Mouse (Mus musculus): Measurements from ENCODE around the gene Caskin1.
A peak's percentile ranks its signal among the peaks of the same experiment; 100 is the strongest.

Caskin1 gene

DNA sequence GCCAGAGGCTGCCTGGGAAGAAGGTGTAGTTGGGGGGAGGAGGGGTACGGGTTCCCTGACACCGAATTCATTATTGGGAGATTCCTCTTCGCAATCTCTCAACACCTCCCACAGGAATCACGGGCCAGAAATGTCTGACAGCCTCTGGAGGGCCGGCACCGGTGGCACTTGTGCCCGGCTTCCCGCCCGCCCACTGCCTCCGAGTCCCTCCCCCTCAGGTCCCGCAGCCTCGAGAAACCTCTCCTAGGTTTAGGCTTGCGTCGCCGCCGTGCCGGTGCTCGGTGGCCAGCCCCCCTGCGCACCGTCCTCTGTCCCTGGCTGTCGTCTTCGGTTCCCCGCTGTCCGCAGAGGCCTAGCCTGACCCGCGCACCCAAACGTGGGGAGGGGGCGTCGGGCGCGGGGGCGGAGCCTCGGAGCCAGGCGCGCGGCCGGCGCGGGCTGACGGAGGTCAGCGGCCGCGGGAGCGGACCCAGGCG lies at the start of gene Caskin1:
Gene Caskin1, plus strand, starts transcription at position 416 of the 476 bp plus-strand sequence.
- peak; percentile 35 for DNase-seq (ENCODE audit: low read depth, low spot score)

DNA sequence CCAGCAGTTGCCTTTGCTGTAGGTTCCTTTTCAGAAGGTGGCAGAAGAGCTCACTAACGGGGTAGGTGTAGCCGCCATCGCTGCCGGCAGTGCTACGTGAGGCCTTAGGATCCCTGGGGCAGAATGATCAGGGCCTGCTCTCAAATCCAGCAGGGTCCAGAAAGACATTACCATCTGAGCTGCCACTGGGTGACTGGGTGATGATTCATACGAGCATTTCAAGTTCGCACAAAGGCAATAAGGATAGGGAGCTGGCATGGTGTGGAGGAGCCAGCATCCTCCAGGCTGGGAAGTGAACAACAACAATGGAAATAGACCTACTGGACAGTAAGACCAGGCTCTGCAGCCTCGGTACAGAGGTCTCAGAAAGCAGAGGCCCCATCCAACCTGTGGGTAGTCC lies 48.0 kb upstream of the Caskin1 start:
- no peak for DNase-seq (ENCODE audit: low read depth, low spot score)

DNA sequence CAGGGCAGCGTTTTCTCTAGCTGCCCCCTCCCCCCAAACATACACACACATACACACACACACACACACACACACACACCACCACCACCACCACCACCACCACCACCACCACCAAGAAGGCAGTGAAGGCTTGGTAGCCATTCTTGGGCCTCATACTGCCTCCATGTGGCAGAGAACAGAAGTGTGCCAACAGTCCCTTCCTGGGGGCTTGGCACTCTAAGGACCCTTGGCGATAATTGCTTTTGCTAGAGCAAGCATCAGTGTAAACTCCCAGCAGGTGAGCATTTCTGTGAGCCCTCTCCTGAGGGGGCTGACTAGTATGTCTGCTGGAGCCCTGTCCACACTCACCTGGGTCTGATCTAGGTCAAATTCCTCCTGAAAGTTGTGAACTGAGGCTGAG lies 47.3 kb upstream of the Caskin1 start:
- peak; percentile 28 for DNase-seq (ENCODE audit: low read depth, low spot score)

- no peak for DNase-seq (ENCODE audit: low read depth, low spot score)
These were observed 46.3 kb upstream of the Caskin1 start for GRCm38 (mm10) chr17:24442107-24442506.

- no peak for DNase-seq (ENCODE audit: low read depth, low spot score)
These were observed 45.7 kb upstream of the Caskin1 start, which contains the start of gene Dnase1l2 for GRCm38 (mm10) chr17:24442632-24443155. TSS of gene Dnase1l2 (minus strand) at chr17:24443105.

DNA sequence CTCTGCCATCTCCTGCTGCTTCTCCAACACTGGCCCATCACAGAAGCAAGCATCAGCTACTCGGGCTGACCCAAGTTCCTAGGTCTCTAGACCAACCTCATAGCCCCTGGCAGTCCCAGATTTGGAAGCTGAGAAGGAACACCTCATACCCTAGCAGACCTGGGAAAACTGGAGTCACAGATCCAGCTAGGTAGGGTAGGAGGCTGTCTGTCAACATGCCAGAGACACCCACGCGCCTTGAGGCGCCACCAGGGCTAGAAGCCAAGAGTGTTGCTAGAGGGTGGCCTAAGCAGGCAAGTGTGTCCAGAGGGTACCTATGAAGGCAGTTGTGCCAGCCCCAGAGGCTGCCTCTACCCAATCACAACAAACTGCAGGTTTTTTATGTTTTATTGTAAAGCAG lies 45.0 kb upstream of the Caskin1 start:
- no peak for DNase-seq (ENCODE audit: low read depth, low spot score)

DNA sequence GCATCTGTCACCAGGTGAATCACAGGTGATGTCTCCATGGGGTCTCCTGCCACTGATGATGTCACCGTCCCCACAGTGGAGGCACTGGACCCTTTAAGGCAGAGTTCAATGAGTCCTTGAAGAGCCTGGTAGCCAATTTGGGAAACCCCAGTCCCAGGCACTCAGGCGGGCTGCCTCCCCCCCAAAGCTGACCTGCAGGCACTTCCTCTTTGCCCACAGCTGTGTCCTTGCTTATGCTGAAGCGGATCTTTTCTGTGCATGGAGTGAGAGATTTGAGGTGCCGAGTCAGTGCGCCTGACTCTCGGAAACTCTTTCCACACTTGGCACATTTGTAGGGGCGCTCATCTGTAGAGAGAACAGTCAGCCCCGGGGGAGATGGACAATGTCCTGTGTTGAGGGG lies 41.8 kb upstream of the Caskin1 start:
- no peak for DNase-seq (ENCODE audit: low read depth, low spot score)

- DNase-seq (ENCODE audit: low read depth, low spot score): no peak
These were observed 38.9 kb upstream of the Caskin1 start for GRCm38 (mm10) chr17:24449507-24449906.

DNA sequence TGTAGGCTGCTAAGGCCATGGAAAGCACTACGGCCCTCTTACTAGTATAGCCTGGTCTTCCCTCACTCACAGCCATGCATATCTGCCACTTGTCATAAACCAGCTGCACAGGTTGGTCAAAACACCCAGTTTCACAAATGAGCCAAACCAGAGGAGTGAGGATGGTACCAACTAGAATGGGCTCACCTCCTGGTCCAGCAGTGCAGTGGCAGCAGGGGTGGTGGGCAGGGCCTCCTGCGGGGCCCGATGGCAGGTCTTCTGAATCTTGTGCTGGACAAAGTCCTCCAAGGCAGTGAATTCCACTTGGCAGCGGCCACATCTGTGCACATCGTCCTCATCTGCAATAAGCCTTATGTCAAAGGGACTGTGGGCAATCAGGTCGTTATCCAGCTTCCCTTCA lies 37.2 kb upstream of the Caskin1 start:
- no peak for DNase-seq (ENCODE audit: low read depth, low spot score)

DNA sequence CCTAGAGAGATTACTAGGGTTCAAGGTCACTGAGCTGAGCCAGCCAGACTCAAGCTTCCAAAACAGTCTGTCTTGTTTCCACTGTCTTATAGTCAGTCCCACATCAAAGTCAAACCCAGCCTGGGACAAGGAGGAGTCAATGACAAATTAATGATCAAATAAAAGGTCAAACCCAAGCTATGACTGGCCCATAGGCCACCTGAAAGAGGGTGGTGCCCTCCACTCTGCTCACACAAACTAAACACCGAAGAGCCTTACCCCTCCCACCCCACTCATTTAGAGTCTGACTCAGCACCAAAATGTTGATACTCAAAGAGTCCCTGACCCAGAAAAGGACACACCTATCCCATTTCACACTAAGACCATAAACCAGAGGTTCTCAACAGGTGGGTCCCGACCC lies 35.0 kb upstream of the Caskin1 start:
- peak; percentile 44 for DNase-seq (ENCODE audit: low read depth, low spot score)

- DNase-seq (ENCODE audit: low read depth, low spot score): peak; percentile 76
These were observed 34.1 kb upstream of the Caskin1 start for GRCm38 (mm10) chr17:24454218-24454755.

DNA sequence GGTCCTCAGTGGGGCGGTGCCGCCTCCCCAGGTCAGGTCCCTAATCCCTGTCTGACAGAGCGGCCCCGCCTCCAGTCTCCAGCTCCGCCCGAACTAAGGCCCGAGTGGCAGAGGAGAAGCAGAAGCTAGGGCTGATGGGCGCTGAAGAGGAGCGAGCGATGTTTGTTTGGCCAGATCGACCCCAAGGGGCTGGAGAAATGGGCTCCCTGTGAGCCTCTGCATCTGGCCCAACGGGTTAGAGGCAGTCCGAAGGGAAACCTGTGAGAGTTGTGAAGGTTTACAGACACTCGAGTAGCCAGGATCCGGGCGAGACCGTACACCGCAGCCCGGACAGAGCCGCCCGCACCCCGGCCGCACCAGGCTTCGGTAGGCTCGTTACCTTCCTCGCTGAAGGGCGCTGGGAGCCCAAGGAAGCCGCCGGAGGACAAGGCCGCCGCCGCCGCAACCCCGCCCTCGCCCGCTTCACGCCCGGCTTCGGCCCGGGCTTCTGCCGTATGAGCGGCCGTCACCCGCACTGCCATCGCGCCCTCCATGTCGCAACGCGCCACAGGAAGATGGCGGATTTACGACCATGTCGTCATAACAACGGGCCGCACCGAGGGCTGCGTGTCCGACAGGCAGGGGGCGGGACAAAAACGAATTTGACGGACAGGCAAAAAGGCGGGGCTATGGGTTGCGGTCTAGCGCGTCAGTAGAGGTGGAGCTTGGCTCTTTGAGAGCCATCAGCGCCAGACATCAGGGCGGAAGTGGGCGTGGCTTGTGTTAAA lies 33.5 kb upstream of the Caskin1 start:
- DNase-seq (ENCODE audit: low read depth, low spot score): peak; percentile 100

DNA sequence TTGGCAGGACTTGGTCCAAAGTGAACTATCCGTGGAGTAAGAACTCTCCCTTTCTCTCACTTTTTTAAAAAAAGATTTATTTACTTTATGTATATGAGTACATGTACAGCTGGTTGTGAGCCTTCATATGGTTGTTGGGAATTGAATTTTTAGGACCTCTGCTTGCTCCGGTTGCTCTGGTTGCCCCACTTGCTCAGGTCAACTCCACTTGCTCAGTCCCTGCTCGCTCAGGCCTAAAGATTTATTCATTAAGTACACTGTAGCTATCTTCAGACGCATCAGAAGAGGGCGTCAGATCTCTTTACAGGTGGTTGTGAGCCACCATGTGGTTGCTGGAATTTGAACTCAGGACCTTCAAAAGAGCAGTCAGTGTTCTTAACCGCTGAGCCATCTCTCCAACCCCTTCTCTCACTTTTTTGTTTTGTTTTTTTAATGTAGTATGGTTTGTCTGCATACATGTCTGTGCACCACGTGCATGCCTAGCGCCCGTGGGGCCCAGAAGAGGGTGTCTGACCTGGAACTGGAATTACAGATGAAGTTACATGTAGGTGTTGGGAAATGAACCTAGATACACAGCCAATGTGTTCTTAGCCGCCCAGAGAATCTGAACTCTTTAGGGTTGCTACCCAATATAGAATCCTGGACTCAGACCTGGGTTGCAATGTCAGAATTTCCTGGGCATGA lies 32.7 kb upstream of the Caskin1 start:
- DNase-seq (ENCODE audit: low read depth, low spot score): peak; percentile 35

- peak; percentile 73 for DNase-seq (ENCODE audit: low read depth, low spot score)
These were observed 26.8 kb upstream of the Caskin1 start for GRCm38 (mm10) chr17:24461580-24461979.

DNA sequence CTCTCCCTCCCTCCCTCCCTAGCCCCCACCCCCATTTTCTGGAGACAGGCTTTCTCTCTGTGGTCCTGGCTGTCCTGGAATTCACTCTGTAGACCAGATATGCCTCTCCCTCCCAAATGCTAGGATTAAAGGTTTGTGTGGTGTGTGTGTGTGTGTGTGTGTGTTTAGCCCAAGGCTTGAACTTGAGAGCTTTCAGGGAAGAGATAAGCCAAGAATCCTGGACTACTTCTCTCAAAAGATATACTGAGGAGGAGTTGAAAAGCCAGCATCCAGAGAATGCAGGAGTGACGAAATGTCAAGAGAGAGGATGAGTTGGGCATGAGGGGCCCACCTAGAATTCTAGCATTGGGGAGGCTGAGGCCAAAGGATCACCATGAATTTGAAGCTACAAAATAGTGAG lies 25.5 kb upstream of the Caskin1 start:
- DNase-seq (ENCODE audit: low read depth, low spot score): no peak

GRCm38 (mm10) chr17:24463374-24464133 lies 24.8 kb upstream of the Caskin1 start:
- DNase-seq (ENCODE audit: low read depth, low spot score): peak; percentile 26

DNA sequence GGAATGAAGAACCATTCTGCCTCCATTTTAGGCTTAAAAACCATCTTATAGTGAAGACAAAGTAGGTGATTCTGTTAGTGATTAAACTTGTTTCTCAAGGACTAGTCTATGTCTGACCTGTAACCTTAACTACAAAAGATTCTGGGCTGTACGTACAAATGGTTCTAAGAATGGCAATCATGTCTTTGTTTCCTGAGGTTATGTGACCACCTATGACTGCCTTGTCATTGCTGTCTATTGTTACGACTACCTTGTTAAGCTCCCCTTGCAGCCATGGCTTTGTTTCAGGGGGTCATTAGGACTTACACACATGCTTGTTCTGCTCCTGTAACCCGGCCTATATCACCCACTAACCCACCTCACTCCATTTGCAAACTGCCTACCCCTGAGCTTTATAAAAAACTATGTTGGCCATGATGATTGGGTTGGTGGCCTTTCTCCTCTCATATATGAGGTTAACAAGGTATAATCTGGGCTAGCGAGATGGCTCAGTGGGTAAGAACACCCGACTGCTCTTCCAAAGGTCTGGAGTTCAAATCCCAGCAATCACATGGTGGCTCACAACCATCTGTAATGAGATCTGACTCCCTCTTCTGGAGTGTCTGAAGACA lies 19.7 kb upstream of the Caskin1 start:
- no peak for DNase-seq (ENCODE audit: low read depth, low spot score)

DNA sequence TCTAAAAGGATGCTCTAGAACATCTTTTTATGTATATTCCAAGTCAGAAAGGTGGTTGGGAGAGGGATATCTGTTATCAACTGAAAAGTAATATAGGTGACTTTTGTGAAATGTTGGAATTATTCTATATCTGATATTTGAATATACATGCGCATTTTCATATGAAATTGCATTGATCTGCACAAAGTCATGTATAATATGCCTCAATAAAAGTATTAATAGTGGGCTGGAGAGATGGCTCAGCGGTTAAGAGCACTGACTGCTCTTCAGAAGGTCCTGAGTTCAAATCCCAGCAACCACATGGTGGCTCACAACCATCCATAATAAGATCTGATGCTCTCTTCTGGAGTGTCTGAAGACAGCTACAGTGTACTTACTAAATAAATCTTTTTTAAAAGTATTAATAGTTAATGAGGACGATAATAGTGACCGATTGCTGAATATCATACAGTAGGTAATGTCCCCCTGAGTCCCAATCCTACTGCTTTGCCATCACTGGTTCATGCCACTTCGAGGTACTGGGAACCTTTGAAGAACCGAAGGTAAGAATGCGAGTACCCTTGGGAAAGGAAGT lies 19.0 kb upstream of the Caskin1 start:
- no peak for DNase-seq (ENCODE audit: low read depth, low spot score)

- peak; percentile 99 for DNase-seq (ENCODE audit: low read depth, low spot score)
These were observed 18.3 kb upstream of the Caskin1 start, which contains the start of the genes E4f1 and Pgp for GRCm38 (mm10) chr17:24469910-24470602. TSS of gene E4f1 (minus strand) at chr17:24470313. TSS of gene Pgp (plus strand) at chr17:24470392.
